Mouse (Mus musculus) kidney, postnatal 0 days (tissue): ENCODE measurements around the gene Tmem59. TPM values are rescaled to one million over a fixed set of nuclear protein-coding genes. Genes with fewer than 3 reads are reported as not detected.

Source experiments
- ATAC-seq: fragments of 200-750 bp; cut with Nextera tagmentation; replicated peaks from 2 replicates; pipeline ENCODE4 v1.8.0; 2017; ENCODE audit warnings: low read depth, moderate number of reproducible peaks, moderate TSS enrichment, moderate library complexity; ENCODE audit not compliant: low FRiP score
- DNase-seq: peaks from one replicate; pipeline ENCODE4 v3.0.0-alpha.2; 2016; ENCODE audit warnings: low spot score
- H3K27ac ChIP-seq: fragments of 300-500 bp; sonication (generic); 2 replicates; pipeline ENCODE4 v1.5.1; 2014; ENCODE audit warnings: mild to moderate bottlenecking
- H3K27me3 ChIP-seq: fragments of 300-500 bp; sonication (generic); 2 replicates; pipeline ENCODE4 v1.6.1; 2014; ENCODE audit warnings: low read length, mixed read lengths; ENCODE audit not compliant: insufficient read depth
- H3K36me3 ChIP-seq: fragments of 300-500 bp; sonication (generic); 2 replicates; pipeline ENCODE4 v1.6.1; 2014; ENCODE audit warnings: low read length, mixed read lengths; ENCODE audit not compliant: insufficient read depth
- H3K4me1 ChIP-seq: fragments of 300-500 bp; sonication (generic); replicated peaks from 2 replicates; pipeline ENCODE4 v1.6.1; 2014; ENCODE audit warnings: antibody characterized with exemption, low read length, mixed read lengths; ENCODE audit not compliant: insufficient read depth
- H3K4me2 ChIP-seq: fragments of 300-500 bp; sonication (generic); 2 replicates; pipeline ENCODE4 v1.6.1; 2014; ENCODE audit warnings: mild to moderate bottlenecking, low read length, moderate library complexity, mixed read lengths
- H3K4me3 ChIP-seq: fragments of 300-500 bp; sonication (generic); replicated peaks from 2 replicates; pipeline ENCODE4 v1.5.1; 2014; ENCODE audit warnings: low read depth, low read length
- H3K9ac ChIP-seq: fragments of 300-500 bp; sonication (generic); 2 replicates; pipeline ENCODE4 v1.6.1; 2014; ENCODE audit warnings: low read depth, low read length
- H3K9me3 ChIP-seq: fragments of 300-500 bp; sonication (generic); replicated peaks from 2 replicates; pipeline ENCODE4 v1.6.1; 2016; ENCODE audit warnings: low read length, inconsistent platforms, mixed read lengths
- CTCF ChIP-seq: IDR thresholded peaks from 2 replicates; pipeline ENCODE4 v1.5.1; 2016; ENCODE audit warnings: antibody characterized with exemption, low read depth, mild to moderate bottlenecking, moderate library complexity
- WGBS: fragments of 180-500 bp; shearing (Covaris S2); extraction: QIAGEN DNeasy Blood & Tissue Kit; methylation state at CpG from one replicate; pipeline ENCODE4 v1.1.7; 2014; 5-methylcytosine and 5-hydroxymethylcytosine counted together
- polyA plus RNA-seq: library from polyadenylated mRNA; unstranded; fragments of >200 nt; fragmentation: Nextera tagmentation; extraction: Ambion mirVana; gene quantifications from 2 replicates; pipeline ENCODE4 v1.2.1, GENCODE M21; 2015

The Tmem59 gene
- polyA plus RNA-seq, 1 experiment from 2014 or later: 708 TPM

GRCm38 (mm10) chr4:107183203-107183602 lies 5.0 kb downstream of the Tmem59 start:
- DNase-seq (no peak), ATAC-seq (no peak)
- Histone ChIP-seq H3K27ac (no peak overlapping the region), H3K9me3 (no peaks in the 10 kb centered on the region), H3K9ac (no peak overlapping the region), H3K36me3 (peaks cover 9% of the 10 kb centered on the region; the same call in 1 of the 2 replicates), H3K4me2 (no peak overlapping the region), H3K27me3 (no peaks in the 10 kb centered on the region), H3K4me3 (no peak overlapping the region), H3K4me1 (peaks cover 12% of the 10 kb centered on the region; the same call in 1 of the 2 replicates)
- TF ChIP-seq CTCF: no peak
- WGBS: 80% methylated on average over 4 of the region's 4 CpGs

GRCm38 (mm10) chr4:107185703-107186102 lies 7.5 kb downstream of the Tmem59 start:
- no peak for TF ChIP-seq CTCF
- Histone ChIP-seq H3K4me3 (no peak overlapping the region), H3K9ac (no peak overlapping the region), H3K4me2 (no peak overlapping the region), H3K27ac (no peak overlapping the region), H3K36me3 (peaks cover 27% of the 10 kb centered on the region), H3K27me3 (no peaks in the 10 kb centered on the region), H3K9me3 (no peaks in the 10 kb centered on the region), H3K4me1 (peaks cover 9% of the 10 kb centered on the region; the same call in 1 of the 2 replicates)
- DNase-seq (peak; percentile 44), ATAC-seq (no peak)
- WGBS: 39% methylated on average over 3 of the region's 3 CpGs

- TF ChIP-seq CTCF: 0 out of 2 replicates have a peak, but pooled peaks have one; percentile 4
- no peak overlapping the region for H3K9ac ChIP-seq
- no peak for ATAC-seq
- peaks cover 60% of the 10 kb centered on the region for H3K36me3 ChIP-seq
- 94% methylated on average over 3 of the region's 3 CpGs for WGBS
- no peak overlapping the region for H3K27ac ChIP-seq
- H3K27me3 ChIP-seq: no peaks in the 10 kb centered on the region
- no peak overlapping the region for H3K4me3 ChIP-seq
- H3K9me3 ChIP-seq: no peaks in the 10 kb centered on the region
- no peaks in the 10 kb centered on the region for H3K4me1 ChIP-seq
- no peak for DNase-seq
- H3K4me2 ChIP-seq: no peak overlapping the region
These were observed 15.6 kb downstream of the Tmem59 start for GRCm38 (mm10) chr4:107193841-107194240.

GRCm38 (mm10) chr4:107196454-107196853 lies 18.3 kb downstream of the Tmem59 start:
- 97% methylated on average over 2 of the region's 2 CpGs for WGBS

GRCm38 (mm10) chr4:107198072-107198471 lies 19.9 kb downstream of the Tmem59 start:
- Histone ChIP-seq H3K9ac (no peak overlapping the region), H3K27ac (no peak overlapping the region), H3K36me3 (peaks cover 61% of the 10 kb centered on the region), H3K9me3 (no peaks in the 10 kb centered on the region), H3K4me1 (no peaks in the 10 kb centered on the region), H3K4me2 (no peak overlapping the region), H3K4me3 (no peak overlapping the region), H3K27me3 (no peaks in the 10 kb centered on the region)
- no peak for TF ChIP-seq CTCF
- DNase-seq (no peak), ATAC-seq (no peak)
- WGBS: 91% methylated on average over 5 of the region's 5 CpGs

More at GRCm38 (mm10) chr4:107196454-107196853, 18.3 kb downstream of the Tmem59 start:
- Histone ChIP-seq H3K4me2 (no peak overlapping the region), H3K9ac (no peak overlapping the region), H3K27ac (no peak overlapping the region), H3K4me3 (no peak overlapping the region), H3K4me1 (no peaks in the 10 kb centered on the region), H3K27me3 (no peaks in the 10 kb centered on the region), H3K36me3 (peaks cover 58% of the 10 kb centered on the region), H3K9me3 (no peaks in the 10 kb centered on the region)
- DNase-seq (no peak), ATAC-seq (no peak)
- no peak for TF ChIP-seq CTCF

- Histone ChIP-seq H3K36me3 (peaks cover 58% of the 10 kb centered on the region), H3K9me3 (no peaks in the 10 kb centered on the region), H3K27me3 (no peaks in the 10 kb centered on the region), H3K4me3 (no peak overlapping the region), H3K27ac (no peak overlapping the region), H3K4me2 (no peak overlapping the region), H3K9ac (no peak overlapping the region), H3K4me1 (no peaks in the 10 kb centered on the region)
- no peak for TF ChIP-seq CTCF
- ATAC-seq: no peak
- 95% methylated on average over 3 of the region's 3 CpGs for WGBS
- DNase-seq: no peak
These were observed 23.6 kb downstream of the Tmem59 start for GRCm38 (mm10) chr4:107201779-107202178.

- H3K36me3 ChIP-seq: peaks cover 57% of the 10 kb centered on the region
- H3K9ac ChIP-seq: no peak overlapping the region
- ATAC-seq (no peak), DNase-seq (no peak)
- H3K9me3 ChIP-seq: no peaks in the 10 kb centered on the region
- H3K4me2 ChIP-seq: no peak overlapping the region
- H3K4me1 ChIP-seq: no peaks in the 10 kb centered on the region
- no peaks in the 10 kb centered on the region for H3K27me3 ChIP-seq
- TF ChIP-seq CTCF: no peak
- no peak overlapping the region for H3K4me3 ChIP-seq
- H3K27ac ChIP-seq: no peak overlapping the region
- 83% methylated on average over 7 of the region's 7 CpGs for WGBS
These were observed 24.8 kb downstream of the Tmem59 start for GRCm38 (mm10) chr4:107203001-107203400.
